Mouse (Mus musculus): ENCODE data around the gene Ankrd44.

GRCm38 (mm10) chr1:54874094-54874493 lies 52.1 kb downstream of the Ankrd44 start:
- TF ChIP-seq POLR2A (IDR thresholded peaks at IDR 0.05; ENCODE audit: borderline replicate concordance, insufficient read depth, low read length), result no peak
- TF ChIP-seq CTCF (IDR thresholded peaks at IDR 0.05; ENCODE audit: borderline replicate concordance, insufficient read depth, low read depth, low read length), result no peak
